Mouse (Mus musculus) forebrain, embryonic 11.5 days (tissue): ENCODE results near the gene Papln. TPM values are rescaled to one million over a fixed set of nuclear protein-coding genes. Genes with fewer than 3 reads are reported as not detected.

Source experiments
- ATAC-seq: fragments of 200-750 bp; cut with Nextera tagmentation; replicated peaks from 2 replicates; pipeline ENCODE4 v1.8.0; 2017; ENCODE audit warnings: moderate TSS enrichment; ENCODE audit not compliant: low FRiP score
- DNase-seq: peaks from one replicate; pipeline ENCODE4 v3.0.0-alpha.2; 2017; ENCODE audit warnings: low spot score
- H3K27ac ChIP-seq: fragments of 300-500 bp; sonication (generic); 2 replicates; pipeline ENCODE4 v1.5.1; 2014; ENCODE audit warnings: low read depth, low read length
- H3K27me3 ChIP-seq: fragments of 300-500 bp; sonication (generic); 2 replicates; pipeline ENCODE4 v1.6.1; 2014; ENCODE audit warnings: mild to moderate bottlenecking, low read length, mixed read lengths; ENCODE audit not compliant: control insufficient read depth, insufficient read depth
- H3K36me3 ChIP-seq: fragments of 300-500 bp; sonication (generic); 2 replicates; pipeline ENCODE4 v1.6.1; 2014; ENCODE audit warnings: mild to moderate bottlenecking, low read length, moderate library complexity, mixed read lengths; ENCODE audit not compliant: control insufficient read depth, insufficient read depth
- H3K4me1 ChIP-seq: fragments of 300-500 bp; sonication (generic); replicated peaks from 2 replicates; pipeline ENCODE4 v1.6.1; 2014; ENCODE audit warnings: low read length, mixed read lengths; ENCODE audit not compliant: control insufficient read depth, insufficient read depth
- H3K4me2 ChIP-seq: fragments of 300-500 bp; sonication (generic); 2 replicates; pipeline ENCODE4 v1.6.1; 2014; ENCODE audit warnings: low read depth, mild to moderate bottlenecking, low read length, moderate library complexity, mixed read lengths; ENCODE audit not compliant: severe bottlenecking
- H3K4me3 ChIP-seq: fragments of 300-500 bp; sonication (generic); 2 replicates; pipeline ENCODE4 v1.5.1; 2014; ENCODE audit warnings: low read depth, low read length
- H3K9ac ChIP-seq: fragments of 300-500 bp; sonication (generic); 2 replicates; pipeline ENCODE4 v1.6.1; 2014; ENCODE audit warnings: low read length
- H3K9me3 ChIP-seq: fragments of 300-500 bp; sonication (generic); 2 replicates; pipeline ENCODE4 v1.6.1; 2016; ENCODE audit warnings: low read length, mixed read lengths; ENCODE audit not compliant: control insufficient read depth
- WGBS: fragments of 180-500 bp; shearing (Covaris S2); extraction: QIAGEN DNeasy Blood & Tissue Kit; methylation state at CpG from one replicate; pipeline ENCODE4 v1.1.7; 2014; 5-methylcytosine and 5-hydroxymethylcytosine counted together
- polyA plus RNA-seq: library from polyadenylated mRNA; unstranded; fragments of >200 nt; fragmentation: Nextera tagmentation; extraction: Ambion mirVana; gene quantifications from 2 replicates; pipeline ENCODE4 v1.2.1, GENCODE M21; 2014

Gene Papln
- polyA plus RNA-seq, 1 experiment from 2014 or later = 0.04 TPM

DNA sequence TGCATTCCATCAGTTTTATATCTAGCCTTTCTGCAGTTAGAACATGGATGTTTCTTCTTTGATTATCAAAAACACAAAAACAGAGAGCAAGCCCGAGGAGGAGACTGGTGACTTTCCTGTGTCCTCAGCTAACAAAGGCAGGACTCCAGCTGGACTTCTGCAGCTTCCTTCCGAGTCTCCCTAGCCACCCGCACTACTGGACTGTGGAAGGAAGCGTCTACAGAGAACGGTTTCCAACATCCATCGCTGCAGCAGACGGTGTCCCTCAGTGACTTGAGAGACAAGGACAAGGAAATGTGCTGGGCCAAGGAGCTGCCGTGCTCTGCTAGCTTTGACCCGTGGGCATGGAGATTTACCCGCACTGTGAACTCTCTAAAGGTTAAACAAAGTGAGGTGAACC is 29.4 kb upstream of the Papln start:
- no peak overlapping the region for H3K27ac ChIP-seq
- ATAC-seq = no peak
- H3K4me1 ChIP-seq = no peaks in the 10 kb centered on the region
- H3K9me3 ChIP-seq = no peaks in the 10 kb centered on the region
- H3K27me3 ChIP-seq = no peaks in the 10 kb centered on the region
- no peak overlapping the region for H3K4me2 ChIP-seq
- DNase-seq = no peak
- H3K9ac ChIP-seq = no peak overlapping the region
- H3K36me3 ChIP-seq = peaks cover 3% of the 10 kb centered on the region; the same call in 1 of the 2 replicates
- H3K4me3 ChIP-seq = no peak overlapping the region
- 94% methylated on average over 10 of the region's 10 CpGs for WGBS

DNA sequence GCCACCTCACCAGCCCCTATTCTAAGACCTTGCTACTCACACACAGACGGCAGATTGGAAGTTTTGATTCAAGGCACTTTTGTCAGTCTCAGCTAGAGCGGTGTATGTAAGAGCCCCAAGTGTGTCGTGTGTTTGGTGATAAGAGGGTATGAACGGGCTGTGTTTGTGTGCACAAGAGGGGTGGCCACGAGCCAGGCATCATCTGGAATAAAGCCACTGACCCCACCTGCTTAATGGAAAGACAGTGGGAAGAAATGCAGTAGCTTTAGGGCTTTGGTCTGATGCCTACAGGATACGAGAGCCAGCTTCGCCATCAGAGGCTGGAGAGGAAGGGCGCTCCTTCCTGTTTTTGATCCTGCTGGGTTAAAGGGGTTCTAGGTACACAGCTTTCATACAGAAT is 27.2 kb upstream of the Papln start:
- DNase-seq (no peak), ATAC-seq (no peak)
- H3K4me3 ChIP-seq = no peak overlapping the region
- no peak overlapping the region for H3K9ac ChIP-seq
- H3K4me2 ChIP-seq = no peak overlapping the region
- no peaks in the 10 kb centered on the region for H3K27me3 ChIP-seq
- H3K9me3 ChIP-seq = no peaks in the 10 kb centered on the region
- peaks cover 3% of the 10 kb centered on the region; the same call in 1 of the 2 replicates for H3K36me3 ChIP-seq
- no peak overlapping the region for H3K27ac ChIP-seq
- 89% methylated on average over 8 of the region's 8 CpGs for WGBS
- no peaks in the 10 kb centered on the region for H3K4me1 ChIP-seq

DNA sequence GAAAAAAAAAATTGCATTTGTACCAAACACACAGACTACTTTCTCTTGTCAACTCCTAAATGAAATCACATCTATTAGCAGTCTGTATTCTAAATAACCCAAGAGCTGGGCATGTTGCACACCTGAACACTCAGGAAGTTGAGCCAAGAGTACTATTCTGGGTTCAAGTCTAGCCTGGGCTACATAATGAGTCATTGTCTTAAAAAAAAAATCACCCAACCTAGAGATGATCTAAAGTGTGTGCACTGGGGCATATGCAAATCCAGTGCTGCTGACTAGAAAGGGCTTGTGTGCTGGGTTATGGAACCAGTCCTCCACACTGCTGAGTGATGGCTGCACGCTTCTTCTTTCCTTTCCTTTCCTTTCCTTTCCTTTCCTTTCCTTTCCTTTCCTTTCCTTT is 24.8 kb upstream of the Papln start:
- Histone ChIP-seq H3K9me3 (no peaks in the 10 kb centered on the region), H3K4me2 (no peak overlapping the region), H3K27me3 (no peaks in the 10 kb centered on the region), H3K27ac (no peak overlapping the region), H3K4me1 (no peaks in the 10 kb centered on the region), H3K36me3 (no peaks in the 10 kb centered on the region), H3K9ac (no peak overlapping the region), H3K4me3 (no peak overlapping the region)
- no peak for DNase-seq
- 85% methylated on average over 1 of the region's 1 CpGs for WGBS
- no peak for ATAC-seq

DNA sequence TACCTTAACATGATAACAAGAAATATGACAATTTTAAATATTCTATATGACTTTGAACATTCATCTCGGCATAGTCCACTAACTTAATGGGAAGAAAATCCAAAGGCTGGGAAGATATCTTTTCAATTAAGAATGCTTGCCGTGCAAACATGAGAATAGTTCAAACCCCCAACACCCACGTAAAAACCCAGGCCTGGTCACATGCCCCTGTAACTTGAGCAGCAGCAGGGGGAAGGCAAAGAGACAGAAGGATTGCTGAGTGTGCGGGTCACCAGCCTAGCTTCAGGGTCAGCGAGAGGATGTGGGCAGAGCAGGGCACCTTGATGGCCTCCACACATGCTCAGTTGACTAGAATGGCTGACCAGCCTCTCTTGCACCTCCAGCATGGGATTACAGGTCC is 21.7 kb upstream of the Papln start:
- H3K9me3 ChIP-seq = no peaks in the 10 kb centered on the region
- no peaks in the 10 kb centered on the region for H3K36me3 ChIP-seq
- WGBS = 72% methylated on average over 5 of the region's 5 CpGs
- H3K4me3 ChIP-seq = no peak overlapping the region
- H3K4me2 ChIP-seq = no peak overlapping the region
- H3K27me3 ChIP-seq = no peaks in the 10 kb centered on the region
- ATAC-seq (no peak), DNase-seq (no peak)
- no peak overlapping the region for H3K27ac ChIP-seq
- H3K4me1 ChIP-seq = 0 out of 2 replicates have a peak, but pooled peaks cover 3% of the 10 kb centered on the region
- no peak overlapping the region for H3K9ac ChIP-seq

DNA sequence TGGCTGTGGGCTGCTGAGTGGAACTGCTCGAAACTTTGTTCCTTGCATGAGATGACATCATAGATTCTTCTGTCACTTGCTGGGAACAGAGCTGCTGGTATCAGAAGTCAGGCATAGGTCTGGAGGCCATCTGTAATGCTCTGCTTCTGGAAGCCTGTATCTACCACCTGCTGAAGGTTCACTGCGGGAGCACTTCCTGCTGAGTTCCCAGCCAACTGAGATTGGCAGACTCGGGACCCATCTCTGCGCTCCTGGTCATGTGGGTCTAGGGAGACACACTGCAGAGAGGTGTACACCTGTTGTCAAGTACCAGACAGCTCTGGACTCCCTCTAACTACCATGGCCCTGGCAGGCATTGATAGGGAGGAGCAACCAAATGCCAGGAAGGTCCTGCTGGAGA is 20.6 kb upstream of the Papln start:
- Histone ChIP-seq H3K4me3 (no peak overlapping the region), H3K4me1 (0 out of 2 replicates have a peak, but pooled peaks cover 3% of the 10 kb centered on the region), H3K9ac (no peak overlapping the region), H3K36me3 (no peaks in the 10 kb centered on the region), H3K27ac (no peak overlapping the region), H3K9me3 (no peaks in the 10 kb centered on the region), H3K4me2 (no peak overlapping the region), H3K27me3 (no peaks in the 10 kb centered on the region)
- ATAC-seq = no peak
- WGBS = 93% methylated on average over 4 of the region's 4 CpGs
- no peak for DNase-seq

DNA sequence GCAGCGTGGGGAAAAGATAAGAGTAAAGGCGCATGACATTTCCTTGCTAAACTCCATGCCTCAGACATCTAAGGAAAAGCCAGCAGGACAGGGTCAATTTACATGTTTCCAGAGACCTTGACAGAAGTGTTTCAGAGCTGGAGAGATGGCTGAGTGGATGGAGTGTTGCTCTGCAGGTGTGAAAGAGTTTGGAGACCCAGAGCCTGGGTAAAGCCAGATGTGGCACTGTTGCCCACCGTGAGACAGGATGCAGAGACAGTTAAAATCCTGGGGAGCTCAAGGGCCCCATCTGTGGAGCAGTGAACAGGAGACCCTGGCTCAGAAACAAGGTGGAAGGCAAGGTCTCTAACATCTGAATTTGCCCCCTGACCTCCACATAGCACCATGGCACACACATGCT is 19.7 kb upstream of the Papln start:
- H3K9me3 ChIP-seq = no peaks in the 10 kb centered on the region
- no peak overlapping the region for H3K9ac ChIP-seq
- H3K36me3 ChIP-seq = no peaks in the 10 kb centered on the region
- H3K27me3 ChIP-seq = no peaks in the 10 kb centered on the region
- H3K4me3 ChIP-seq = no peak overlapping the region
- no peak overlapping the region for H3K4me2 ChIP-seq
- 0 out of 2 replicates have a peak, but pooled peaks cover 3% of the 10 kb centered on the region for H3K4me1 ChIP-seq
- WGBS = 90% methylated on average over 3 of the region's 3 CpGs
- no peak overlapping the region for H3K27ac ChIP-seq
- no peak for ATAC-seq
- no peak for DNase-seq

DNA sequence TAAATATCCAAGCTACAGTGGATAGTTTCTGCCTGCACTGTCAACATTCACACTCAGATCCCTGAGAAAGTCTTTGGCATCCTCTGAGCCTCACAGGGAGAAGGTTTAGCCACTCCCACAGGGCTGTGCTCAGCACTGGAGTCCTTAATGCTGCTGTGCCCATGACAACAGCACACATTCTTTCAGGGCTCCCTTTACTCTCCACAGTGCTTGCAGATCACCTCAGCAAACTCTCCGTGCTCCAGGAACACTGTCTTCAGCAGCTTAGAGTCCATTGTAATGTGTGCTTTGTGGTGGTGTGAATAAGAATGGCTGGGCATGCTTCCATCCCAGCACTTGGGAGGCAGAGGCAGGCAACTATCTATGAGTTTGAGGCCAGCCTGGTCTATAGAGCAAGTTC is 14.2 kb upstream of the Papln start:
- H3K9ac ChIP-seq = no peak overlapping the region
- ATAC-seq (no peak), DNase-seq (no peak)
- no peaks in the 10 kb centered on the region for H3K9me3 ChIP-seq
- no peak overlapping the region for H3K4me2 ChIP-seq
- WGBS = 55% methylated on average over 1 of the region's 1 CpGs
- no peaks in the 10 kb centered on the region for H3K27me3 ChIP-seq
- H3K36me3 ChIP-seq = no peaks in the 10 kb centered on the region
- no peak overlapping the region for H3K4me3 ChIP-seq
- H3K4me1 ChIP-seq = 0 out of 2 replicates have a peak, but pooled peaks cover 2% of the 10 kb centered on the region
- H3K27ac ChIP-seq = no peak overlapping the region

DNA sequence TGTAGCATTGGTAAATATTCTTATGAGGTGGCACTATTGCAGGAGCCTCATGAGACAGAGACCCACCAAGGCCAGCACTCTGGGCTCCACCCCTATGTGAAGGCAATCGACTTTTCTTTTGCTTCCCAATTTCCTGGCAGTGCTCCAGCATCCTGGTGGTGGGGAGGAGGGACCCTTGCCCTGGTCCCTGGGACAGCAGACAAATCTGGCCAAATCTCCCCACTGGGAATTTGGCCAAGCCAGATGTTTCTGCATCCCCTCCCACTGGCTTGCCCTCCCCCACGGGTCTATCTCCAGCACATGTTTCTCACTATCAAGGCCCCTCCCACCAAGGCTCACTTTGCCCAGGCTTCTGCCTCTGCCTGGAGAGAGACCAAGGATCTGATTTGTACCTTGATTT is 10.9 kb upstream of the Papln start:
- Histone ChIP-seq H3K4me3 (no peak overlapping the region), H3K27ac (no peak overlapping the region), H3K27me3 (no peaks in the 10 kb centered on the region), H3K4me2 (no peak overlapping the region), H3K9me3 (no peaks in the 10 kb centered on the region), H3K36me3 (no peaks in the 10 kb centered on the region), H3K9ac (no peak overlapping the region), H3K4me1 (no peaks in the 10 kb centered on the region)
- WGBS = 75% methylated on average over 2 of the region's 2 CpGs
- DNase-seq = no peak
- no peak for ATAC-seq

DNA sequence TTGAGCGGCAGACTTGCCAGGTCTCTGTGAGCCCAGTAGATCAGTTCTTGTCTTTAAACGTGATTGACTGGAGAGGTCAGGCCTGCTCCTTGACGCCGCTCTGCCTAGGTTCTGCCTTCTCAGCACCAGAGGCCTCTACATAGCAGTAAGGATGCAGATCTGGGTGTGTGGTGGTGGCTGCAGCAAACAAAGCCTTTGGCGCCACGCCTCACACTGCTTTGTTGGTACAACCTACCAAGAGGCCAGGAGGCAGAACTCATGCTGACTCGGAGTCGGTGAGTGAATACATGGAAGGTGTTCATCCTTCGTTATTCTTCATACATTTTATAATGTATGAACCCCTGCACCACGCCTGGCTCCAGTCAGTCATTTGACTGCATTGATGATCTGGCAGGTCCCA is 4.7 kb upstream of the Papln start:
- DNase-seq = no peak
- Histone ChIP-seq H3K27ac (no peak overlapping the region), H3K4me3 (no peak overlapping the region), H3K27me3 (no peaks in the 10 kb centered on the region), H3K36me3 (no peaks in the 10 kb centered on the region), H3K9me3 (no peaks in the 10 kb centered on the region), H3K4me1 (peaks cover 3% of the 10 kb centered on the region; the same call in 1 of the 2 replicates), H3K4me2 (no peak overlapping the region), H3K9ac (no peak overlapping the region)
- 77% methylated on average over 10 of the region's 10 CpGs for WGBS
- ATAC-seq = no peak
